Mouse (Mus musculus) forebrain, postnatal 0 days (tissue): ENCODE measurements at regions not wholly inside any gene's neighbourhood (a gene's known extent, or its start where the extent isn't known, plus 50 kb on each side); places are given as distances from the start of the nearest gene placed in this dataset.
A peak's percentile ranks its signal among the peaks of the same experiment; 100 is the strongest.

Source experiments
- ATAC-seq: fragments of 200-750 bp; cut with Nextera tagmentation; 2 replicates; pipeline ENCODE4 v1.8.0; 2017; ENCODE audit warnings: mild to moderate bottlenecking, moderate library complexity
- DNase-seq: peaks from one replicate; pipeline ENCODE4 v3.0.0-alpha.2; 2015
- H3K27ac ChIP-seq: fragments of 300-500 bp; sonication (generic); 2 replicates; pipeline ENCODE4 v1.5.1; 2014; ENCODE audit warnings: low read depth, mild to moderate bottlenecking, antibody characterized with exemption, low read length, moderate library complexity, mixed read lengths
- H3K27me3 ChIP-seq: fragments of 300-500 bp; sonication (generic); 2 replicates; pipeline ENCODE4 v1.6.1; 2014; ENCODE audit warnings: mild to moderate bottlenecking, low read length, mixed read lengths; ENCODE audit not compliant: insufficient read depth
- H3K36me3 ChIP-seq: fragments of 300-500 bp; sonication (generic); 2 replicates; pipeline ENCODE4 v1.6.1; 2014; ENCODE audit warnings: mild to moderate bottlenecking, moderate library complexity; ENCODE audit not compliant: insufficient read depth
- H3K4me1 ChIP-seq: fragments of 300-500 bp; sonication (generic); 2 replicates; pipeline ENCODE4 v1.6.1; 2014; ENCODE audit warnings: antibody characterized with exemption; ENCODE audit not compliant: insufficient read depth
- H3K4me2 ChIP-seq: fragments of 300-500 bp; sonication (generic); 2 replicates; pipeline ENCODE4 v1.6.1; 2014; ENCODE audit warnings: low read depth, mild to moderate bottlenecking, moderate library complexity
- H3K4me3 ChIP-seq: fragments of 300-500 bp; sonication (generic); 2 replicates; pipeline ENCODE4 v1.5.1; 2014; ENCODE audit warnings: low read depth, low read length, mixed read lengths
- H3K9ac ChIP-seq: fragments of 300-500 bp; sonication (generic); 2 replicates; pipeline ENCODE4 v1.6.1; 2014; ENCODE audit warnings: mild to moderate bottlenecking
- H3K9me3 ChIP-seq: fragments of 300-500 bp; sonication (generic); 2 replicates; pipeline ENCODE4 v1.6.1; 2016; ENCODE audit warnings: low read length
- CTCF ChIP-seq: sonication (generic); IDR thresholded peaks from 2 replicates; pipeline ENCODE4 v1.5.1; 2016; ENCODE audit warnings: antibody characterized with exemption, control low read depth, low read depth
- WGBS: fragments of 180-500 bp; shearing (Covaris S2); extraction: QIAGEN DNeasy Blood & Tissue Kit; methylation state at CpG from one replicate; pipeline ENCODE4 v1.1.7; 2014; 5-methylcytosine and 5-hydroxymethylcytosine counted together

- H3K9ac ChIP-seq, result no peak overlapping the region
- H3K4me2 ChIP-seq, result peak overlapping the region; percentile 18; the same call in 1 of the 2 replicates
- H3K36me3 ChIP-seq, result no peaks in the 10 kb centered on the region
- TF ChIP-seq CTCF, result no peak
- peak overlapping the region; percentile 11; the same call in 1 of the 2 replicates for H3K4me3 ChIP-seq
- H3K9me3 ChIP-seq, result no peaks in the 10 kb centered on the region
- 3% methylated on average over 15 of the region's 15 CpGs for WGBS
- ATAC-seq (no peak), DNase-seq (peak; percentile 41)
- no peaks in the 10 kb centered on the region for H3K4me1 ChIP-seq
- H3K27ac ChIP-seq, result no peak overlapping the region
- H3K27me3 ChIP-seq, result peaks cover 13% of the 10 kb centered on the region; the same call in 1 of the 2 replicates
Measured at GRCm38 (mm10) chr14:48852787-48853186, 179.2 kb upstream of the Otx2 start.

GRCm38 (mm10) chr14:48852061-48852460, 178.4 kb upstream of the Otx2 start:
- TF ChIP-seq CTCF, result no peak
- H3K4me3 ChIP-seq, result no peak overlapping the region
- no peaks in the 10 kb centered on the region for H3K36me3 ChIP-seq
- H3K27ac ChIP-seq, result no peak overlapping the region
- H3K4me2 ChIP-seq, result no peak overlapping the region
- DNase-seq (no peak), ATAC-seq (no peak)
- peaks cover 13% of the 10 kb centered on the region; the same call in 1 of the 2 replicates for H3K27me3 ChIP-seq
- H3K4me1 ChIP-seq, result no peaks in the 10 kb centered on the region
- no peaks in the 10 kb centered on the region for H3K9me3 ChIP-seq
- 66% methylated on average over 4 of the region's 4 CpGs for WGBS
- H3K9ac ChIP-seq, result no peak overlapping the region

- H3K4me2 ChIP-seq, result no peak overlapping the region
- no peak overlapping the region for H3K27ac ChIP-seq
- WGBS, result 91% methylated on average over 4 of the region's 4 CpGs
- H3K27me3 ChIP-seq, result peaks cover 4% of the 10 kb centered on the region; the same call in 1 of the 2 replicates
- DNase-seq (no peak), ATAC-seq (no peak)
- no peaks in the 10 kb centered on the region for H3K4me1 ChIP-seq
- no peaks in the 10 kb centered on the region for H3K9me3 ChIP-seq
- H3K36me3 ChIP-seq, result no peaks in the 10 kb centered on the region
- H3K9ac ChIP-seq, result no peak overlapping the region
- no peak overlapping the region for H3K4me3 ChIP-seq
- no peak for TF ChIP-seq CTCF
Measured at GRCm38 (mm10) chr14:48842861-48843260, 169.2 kb upstream of the Otx2 start.

- TF ChIP-seq CTCF, result no peak
- H3K36me3 ChIP-seq, result no peaks in the 10 kb centered on the region
- no peaks in the 10 kb centered on the region for H3K4me1 ChIP-seq
- H3K4me3 ChIP-seq, result no peak overlapping the region
- peaks cover 4% of the 10 kb centered on the region; the same call in 1 of the 2 replicates for H3K27me3 ChIP-seq
- no peak for DNase-seq
- no peak overlapping the region for H3K4me2 ChIP-seq
- WGBS, result 61% methylated on average over 5 of the region's 5 CpGs
- no peak for ATAC-seq
- no peak overlapping the region for H3K9ac ChIP-seq
- no peak overlapping the region for H3K27ac ChIP-seq
- H3K9me3 ChIP-seq, result no peaks in the 10 kb centered on the region
Measured at GRCm38 (mm10) chr14:48841278-48841677, 167.7 kb upstream of the Otx2 start.

GRCm38 (mm10) chr14:48837181-48837580, 163.6 kb upstream of the Otx2 start:
- no peaks in the 10 kb centered on the region for H3K4me1 ChIP-seq
- H3K27me3 ChIP-seq, result no peaks in the 10 kb centered on the region
- no peak for TF ChIP-seq CTCF
- H3K4me3 ChIP-seq, result no peak overlapping the region
- H3K4me2 ChIP-seq, result no peak overlapping the region
- DNase-seq, result no peak
- peak; percentile 48; the same call in 1 of the 2 replicates for ATAC-seq
- WGBS, result 71% methylated on average over 6 of the region's 6 CpGs
- H3K9ac ChIP-seq, result no peak overlapping the region
- no peak overlapping the region for H3K27ac ChIP-seq
- no peaks in the 10 kb centered on the region for H3K36me3 ChIP-seq
- no peaks in the 10 kb centered on the region for H3K9me3 ChIP-seq

- H3K4me3 ChIP-seq, result no peak overlapping the region
- no peaks in the 10 kb centered on the region for H3K9me3 ChIP-seq
- WGBS, result 47% methylated on average over 2 of the region's 2 CpGs
- H3K27ac ChIP-seq, result no peak overlapping the region
- ATAC-seq, result no peak
- no peak for TF ChIP-seq CTCF
- H3K27me3 ChIP-seq, result no peaks in the 10 kb centered on the region
- no peak for DNase-seq
- H3K4me2 ChIP-seq, result no peak overlapping the region
- no peak overlapping the region for H3K9ac ChIP-seq
- H3K4me1 ChIP-seq, result no peaks in the 10 kb centered on the region
- H3K36me3 ChIP-seq, result no peaks in the 10 kb centered on the region
Measured at GRCm38 (mm10) chr14:48836071-48836470, 162.5 kb upstream of the Otx2 start.

- Histone ChIP-seq H3K36me3 (no peaks in the 10 kb centered on the region), H3K9ac (no peak overlapping the region), H3K9me3 (no peaks in the 10 kb centered on the region), H3K4me3 (no peak overlapping the region), H3K4me1 (no peaks in the 10 kb centered on the region), H3K4me2 (no peak overlapping the region), H3K27me3 (no peaks in the 10 kb centered on the region), H3K27ac (no peak overlapping the region)
- ATAC-seq, result no peak
- DNase-seq, result no peak
- TF ChIP-seq CTCF, result no peak
- WGBS, result 95% methylated on average over 2 of the region's 2 CpGs
Measured at GRCm38 (mm10) chr14:48834416-48834815, 160.8 kb upstream of the Otx2 start.
